8 mouse cellular contexts compared by ENCODE assay signal in the genomic region with DNA sequence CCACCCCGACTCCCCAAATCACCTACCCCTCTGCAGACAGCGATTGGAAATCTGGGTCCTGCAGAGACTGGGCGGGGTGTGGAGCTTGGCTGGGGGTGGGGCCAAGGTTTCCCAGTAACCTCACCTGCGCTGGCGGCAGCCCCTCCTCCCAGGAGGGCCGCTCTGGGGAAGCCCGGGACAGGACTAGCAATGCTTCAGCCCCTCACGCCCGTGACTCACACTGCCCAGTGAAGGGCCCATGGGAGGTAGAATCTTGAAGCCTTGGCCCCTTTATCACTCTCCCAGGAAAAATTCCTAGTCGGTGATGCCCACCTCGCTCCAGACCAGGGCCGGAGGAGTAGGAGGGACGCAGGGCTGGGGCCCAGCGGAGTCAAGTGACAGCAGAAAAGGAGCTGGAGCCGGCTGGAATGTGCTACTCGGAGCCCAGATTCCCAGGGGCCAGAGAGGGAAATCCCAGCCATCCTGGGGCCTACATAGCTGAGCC. TPM values are rescaled to one million over a fixed set of nuclear protein-coding genes. Genes with fewer than 3 reads are reported as not detected.
DNase-seq lines count a peak whose midpoint lies in the region; ATAC-seq lines count a peak whose summit lies in the region.

No protein-coding gene starts in this region.

- no peaks in the 10 kb centered on the region for H3K9me3 ChIP-seq in forebrain, embryonic 10.5 days
- H3K9me3 ChIP-seq in hindbrain, embryonic 14.5 days (ENCODE audit: control insufficient read depth, low read length): no peaks in the 10 kb centered on the region

- H3K27ac ChIP-seq in forebrain, embryonic 10.5 days: peak overlapping the region; percentile 99
- H3K27ac ChIP-seq in hindbrain, embryonic 14.5 days: peak overlapping the region; percentile 97

- peak overlapping the region; percentile 79 for H3K9ac ChIP-seq in hindbrain, embryonic 14.5 days

- peaks cover 12% of the 10 kb centered on the region for H3K36me3 ChIP-seq in forebrain, embryonic 10.5 days (replicated peaks)
- no peaks in the 10 kb centered on the region for H3K36me3 ChIP-seq in hindbrain, embryonic 14.5 days (replicated peaks; ENCODE audit: control insufficient read depth, insufficient read depth)

- H3K27me3 ChIP-seq in forebrain, embryonic 10.5 days (ENCODE audit: poor library complexity, severe bottlenecking): peaks cover 57% of the 10 kb centered on the region
- no peaks in the 10 kb centered on the region for H3K27me3 ChIP-seq in hindbrain, embryonic 14.5 days (ENCODE audit: control insufficient read depth, insufficient read depth, low read length)

- DNase-seq in urinary bladder, adult 18-20 months (ENCODE audit: low spot score in 2 of 2): peak; percentile 49 to 60
- no peak for DNase-seq in urinary bladder, postnatal 10 days (ENCODE audit: low spot score)
- DNase-seq in forebrain, embryonic 10.5 days (ENCODE audit: extremely low spot score, low spot score): peak; percentile 64
- DNase-seq in hindbrain, embryonic 14.5 days (ENCODE audit: low spot score): no peak
- peak; percentile 34 for DNase-seq in liver
- DNase-seq in neural tube, embryonic 10.5 days (ENCODE audit: extremely low spot score, low spot score): peak; percentile 63
- DNase-seq in layer of hippocampus, postnatal 10 days (ENCODE audit: low spot score in 2 of 2): no peak
- no peak for DNase-seq in frontal cortex, postnatal 25 days (ENCODE audit: low spot score in 2 of 2)

- peak overlapping the region; percentile 73 for H3K4me2 ChIP-seq in hindbrain, embryonic 14.5 days (replicated peaks)

- no peak for ATAC-seq in hindbrain, embryonic 14.5 days (ENCODE audit: low FRiP score)

- WGBS in forebrain, embryonic 10.5 days: under 1% methylated on average over 16 of the region's 16 CpGs
- WGBS in hindbrain, embryonic 14.5 days: 2% methylated on average over 16 of the region's 16 CpGs

- H3K4me3 ChIP-seq in forebrain, embryonic 10.5 days: peak overlapping the region; percentile 64
- peak overlapping the region; percentile 58 for H3K4me3 ChIP-seq in hindbrain, embryonic 14.5 days (replicated peaks; ENCODE audit: low read length)

- peaks cover 94% of the 10 kb centered on the region for H3K4me1 ChIP-seq in forebrain, embryonic 10.5 days
- peaks cover 49% of the 10 kb centered on the region for H3K4me1 ChIP-seq in hindbrain, embryonic 14.5 days (replicated peaks; ENCODE audit: control insufficient read depth, insufficient read depth, low read length)

RNA-seq across cellular contexts. Expression of gene Ddr1, which starts 2.4 kb away (rescaled TPM):
- 105 and 112 TPM in 2 replicates for polyA plus RNA-seq in forebrain, embryonic 10.5 days (2016; fragmentation: Nextera tagmentation; extraction: Ambion mirVana)
- polyA plus RNA-seq in hindbrain, embryonic 14.5 days (2014; fragmentation: Nextera tagmentation; extraction: Ambion mirVana): 62.7 and 72.5 TPM in 2 replicates
- total RNA-seq in layer of hippocampus, postnatal 10 days (2021): 10 to 100 TPM; 49.8 to 50.5 TPM

RNA-seq across cellular contexts. Expression of gene Gtf2h4, which starts 28.5 kb away (rescaled TPM):
- 59.3 and 62.3 TPM in 2 replicates for polyA plus RNA-seq in forebrain, embryonic 10.5 days (2016; fragmentation: Nextera tagmentation; extraction: Ambion mirVana)
- 21.3 and 22.8 TPM in 2 replicates for polyA plus RNA-seq in hindbrain, embryonic 14.5 days (2014; fragmentation: Nextera tagmentation; extraction: Ambion mirVana)
- 10 to 100 TPM; 23.3 to 24.4 TPM for total RNA-seq in layer of hippocampus, postnatal 10 days (2021)

RNA-seq across cellular contexts. Expression of gene Vars2, which starts 34.6 kb away (rescaled TPM):
- 19.3 and 20.2 TPM in 2 replicates for polyA plus RNA-seq in forebrain, embryonic 10.5 days (2016; fragmentation: Nextera tagmentation; extraction: Ambion mirVana)
- 14.8 and 14.9 TPM in 2 replicates for polyA plus RNA-seq in hindbrain, embryonic 14.5 days (2014; fragmentation: Nextera tagmentation; extraction: Ambion mirVana)
- total RNA-seq in layer of hippocampus, postnatal 10 days (2021): 10 to 100 TPM; 42.6 to 44.1 TPM

RNA-seq across cellular contexts. Expression of gene Mucl3, which starts 58.5 kb away (rescaled TPM):
- 0.12 and 0.14 TPM in 2 replicates for polyA plus RNA-seq in forebrain, embryonic 10.5 days (2016; fragmentation: Nextera tagmentation; extraction: Ambion mirVana)
- 0.09 TPM in 1 of 2 replicates, not detected in the other for polyA plus RNA-seq in hindbrain, embryonic 14.5 days (2014; fragmentation: Nextera tagmentation; extraction: Ambion mirVana)
- total RNA-seq in layer of hippocampus, postnatal 10 days (2021): not detected

Comparison
In these comparisons a context has a peak if more than half of its experiments do, and no peak if none do; other contexts are left out.
1. DNase-seq: peak in urinary bladder, adult 18-20 months (2 of 2), forebrain, embryonic 10.5 days (single experiment), liver (single experiment) and neural tube, embryonic 10.5 days (single experiment); none in urinary bladder, postnatal 10 days (single experiment), hindbrain, embryonic 14.5 days (single experiment), layer of hippocampus, postnatal 10 days (0 of 2) and frontal cortex, postnatal 25 days (0 of 2).